Mouse (Mus musculus) embryonic fibroblast, embryonic 13.5 days (primary cell): ENCODE measurements at regions not wholly inside any gene's neighbourhood (a gene's known extent, or its start where the extent isn't known, plus 50 kb on each side); places are given as distances from the start of the nearest gene placed in this dataset.

Experiments used
- CTCF ChIP-seq: IDR thresholded peaks from 2 replicates; pipeline ENCODE4 v1.5.1; 2011; ENCODE audit warnings: mild to moderate bottlenecking, control low read depth, low read length, moderate library complexity, borderline replicate concordance; ENCODE audit not compliant: insufficient read depth
- POLR2A ChIP-seq: IDR thresholded peaks from 2 replicates; pipeline ENCODE4 v1.6.1; 2011; ENCODE audit warnings: low read depth, mild to moderate bottlenecking, control low read depth, low read length, moderate library complexity

- TF ChIP-seq POLR2A: no peak
- no peak for TF ChIP-seq CTCF
These were observed 170.3 kb upstream of the Creb1 start for GRCm38 (mm10) chr1:64361959-64362638.
